Mouse (Mus musculus) CH12F3 (cell line): ENCODE measurements around the gene Zranb1.

ENCODE experiments used
- in situ Hi-C: fragments of 300-500 bp; cut with MboI; formaldehyde crosslinking; loops from 2 replicates; pipeline ENCODE4 v1.14.3; 2020; ENCODE audit warnings: low sequenced_read_pairs

Gene Zranb1

DNA sequence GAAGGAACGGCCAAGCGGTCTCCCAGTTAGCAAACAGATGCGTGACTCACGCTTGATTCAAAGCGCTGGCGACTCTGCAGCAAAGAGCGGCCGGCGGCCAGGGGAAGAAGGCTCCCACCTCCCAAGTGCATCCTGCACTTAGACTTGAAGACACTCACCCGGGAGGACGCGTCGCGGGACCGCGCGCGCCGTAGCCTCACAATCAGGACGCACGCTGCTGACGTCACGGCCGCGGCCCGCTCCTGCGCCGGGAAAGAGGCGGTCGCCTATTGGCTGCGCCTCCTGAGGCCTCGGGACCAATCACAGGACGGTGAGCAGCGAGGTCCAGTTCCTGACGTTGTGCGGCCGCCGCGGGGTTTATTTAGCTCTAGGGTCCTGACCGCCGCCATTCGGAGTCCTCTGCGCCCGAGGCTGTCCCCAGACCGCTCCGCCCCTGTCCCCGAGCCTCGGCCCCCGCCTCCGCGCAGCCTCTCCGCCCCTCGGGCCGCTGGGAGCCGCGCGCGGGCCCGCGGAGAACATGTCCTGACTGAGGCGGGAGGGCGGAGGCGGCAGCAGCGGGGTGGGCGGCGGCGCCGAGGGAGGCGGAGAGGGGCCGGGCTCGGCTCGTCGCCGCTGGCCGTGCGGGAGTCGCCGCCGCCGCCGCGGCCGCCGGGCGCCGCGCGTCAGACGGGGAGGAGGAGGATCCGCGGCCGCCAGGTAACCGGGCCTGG lies at the start of gene Zranb1:
Gene Zranb1 (plus strand): TSS at position 293 of the 710 bp plus-strand sequence.
- in situ Hi-C loops: no loop called here

DNA sequence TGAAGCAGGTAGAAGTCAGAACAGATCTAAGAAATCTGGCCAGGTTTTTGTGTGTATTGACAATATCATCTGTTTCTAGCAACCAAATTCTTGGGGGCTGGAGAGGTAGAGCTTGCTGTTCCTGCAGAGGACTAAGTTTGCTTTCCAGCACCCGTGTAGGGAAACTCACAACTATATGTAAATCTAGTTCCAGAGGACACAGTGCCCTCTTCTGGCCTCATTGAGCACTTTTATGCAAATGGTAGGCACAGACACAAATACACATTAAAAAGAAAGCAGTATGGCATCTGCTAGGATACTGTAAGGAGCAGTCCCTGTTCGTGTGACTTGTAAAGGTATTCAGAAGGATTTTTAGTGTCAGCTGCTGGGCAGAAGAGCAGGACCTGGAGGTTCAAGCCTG lies 48.6 kb upstream of the Zranb1 start:
- in situ Hi-C loops: loop anchor here (10.0 kb wide), 1 partner anchor 228 kb away; no protein-coding TSS in a partner anchor

DNA sequence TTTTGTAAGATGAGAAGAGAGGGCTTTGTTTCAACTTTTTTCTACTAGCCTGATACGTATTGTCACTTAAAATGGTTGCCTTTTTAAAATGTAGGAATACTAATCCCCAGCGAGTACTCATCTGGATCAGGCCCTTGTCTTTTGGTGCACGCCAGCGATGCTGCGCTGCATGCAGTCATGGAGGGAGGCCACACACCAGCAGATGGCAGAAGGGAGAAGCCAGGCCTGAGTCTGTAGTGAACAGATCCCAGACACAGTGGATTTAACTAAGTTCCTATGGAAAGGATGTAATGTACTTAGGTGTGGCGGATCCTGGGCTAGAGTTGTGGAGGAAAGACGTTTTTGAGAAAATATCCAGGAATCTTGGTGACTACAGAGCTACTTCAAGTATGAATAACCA lies 46.9 kb upstream of the Zranb1 start:
- in situ Hi-C loops: loop anchor here (10.0 kb wide), 1 partner anchor 229 kb away; no protein-coding TSS in a partner anchor

DNA sequence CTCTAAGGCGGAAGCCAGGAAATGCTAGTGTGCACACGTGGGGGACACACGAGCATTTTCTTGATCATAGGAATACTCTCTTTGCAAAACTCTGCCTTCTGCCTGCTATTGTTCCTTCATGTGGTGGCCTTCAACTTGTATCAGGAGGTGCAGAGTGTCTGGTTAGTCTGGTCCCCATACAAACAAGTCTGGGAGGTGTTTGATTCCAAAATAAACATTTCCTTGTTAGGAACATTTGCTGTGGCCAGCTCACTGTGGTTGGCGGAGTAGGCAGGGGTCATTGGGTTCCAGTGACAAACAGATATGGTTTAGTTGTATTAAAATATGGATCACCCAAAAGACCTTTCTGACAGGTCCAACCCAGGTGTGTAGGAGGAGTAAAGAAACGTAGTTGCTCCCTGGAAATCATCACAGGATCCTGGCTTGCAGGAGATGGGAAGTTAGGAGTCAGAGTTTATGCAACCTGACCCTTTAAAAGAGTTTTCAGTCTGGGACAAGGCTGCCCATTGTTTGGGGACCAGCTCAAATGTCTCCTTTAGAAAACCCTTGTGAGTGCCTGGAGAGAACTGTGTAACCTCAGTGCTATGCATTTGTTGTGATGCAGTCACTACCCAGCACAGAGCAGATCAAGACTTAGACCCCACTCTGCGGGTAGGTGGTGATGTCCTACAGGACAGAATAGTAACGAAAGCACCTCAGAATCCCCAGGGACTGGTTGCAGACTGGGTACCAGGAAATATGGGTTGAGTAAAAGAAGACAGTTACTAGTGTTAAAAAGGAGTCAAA lies 43.7 kb upstream of the Zranb1 start:
- in situ Hi-C loops: loop anchor here (10.0 kb wide), 1 partner anchor 232 kb away; no protein-coding TSS in a partner anchor

DNA sequence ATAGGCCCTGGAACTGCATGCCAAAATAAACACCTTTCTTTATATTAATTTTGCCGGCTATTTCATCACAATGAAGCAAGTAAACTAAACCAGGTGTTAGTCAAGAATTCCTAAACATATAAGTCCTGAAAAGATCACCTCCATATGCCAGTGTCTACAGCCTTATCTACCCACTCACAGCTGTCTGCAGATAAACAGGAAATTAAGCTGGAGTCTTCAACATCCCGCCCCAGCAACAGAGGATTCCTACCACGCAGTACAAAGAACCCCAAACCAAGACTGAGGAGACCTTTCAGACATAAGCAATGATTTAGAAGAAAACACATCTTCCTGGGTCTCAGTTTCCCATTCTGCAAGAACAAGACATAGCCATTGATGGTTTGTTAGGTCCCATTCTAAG lies 42.9 kb upstream of the Zranb1 start:
- in situ Hi-C loops: loop anchor here (10.0 kb wide), 1 partner anchor 233 kb away; no protein-coding TSS in a partner anchor

DNA sequence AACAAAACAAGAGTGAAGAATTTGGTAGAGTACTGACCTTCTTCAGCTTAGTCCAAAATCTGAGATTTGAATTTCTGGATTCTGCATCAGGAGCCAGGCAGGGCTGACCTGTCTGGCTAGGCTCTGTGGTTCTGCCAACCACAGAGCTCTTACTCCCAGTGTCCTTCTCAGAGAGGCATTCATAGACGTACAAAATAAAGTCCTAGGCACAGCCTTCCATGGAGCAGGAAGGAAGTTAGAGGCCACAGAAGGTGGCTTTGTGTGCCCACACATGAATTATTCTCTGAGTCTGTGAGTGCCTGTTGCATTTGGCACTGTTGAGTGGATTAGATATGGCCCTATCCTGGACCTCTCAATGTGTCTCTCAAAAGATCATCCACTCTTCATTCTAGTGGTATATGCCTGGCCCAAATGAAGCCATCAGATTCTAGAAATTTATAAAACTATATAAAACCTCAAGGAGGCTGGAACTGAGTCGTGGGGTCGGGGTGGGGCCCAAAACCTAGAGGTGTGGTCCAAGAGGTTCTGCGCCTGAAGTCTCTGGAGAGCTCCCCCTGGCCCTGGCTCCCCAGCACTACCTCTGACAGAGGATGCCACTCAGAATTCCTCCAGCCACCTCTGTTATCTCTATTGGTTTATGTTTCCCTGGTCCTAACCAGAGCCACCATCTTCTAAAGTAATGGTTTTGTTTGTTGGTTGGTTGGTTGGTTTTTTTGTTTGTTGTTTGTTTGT lies 42.3 kb upstream of the Zranb1 start:
- in situ Hi-C loops: loop anchor here (10.0 kb wide), 1 partner anchor 234 kb away; no protein-coding TSS in a partner anchor

DNA sequence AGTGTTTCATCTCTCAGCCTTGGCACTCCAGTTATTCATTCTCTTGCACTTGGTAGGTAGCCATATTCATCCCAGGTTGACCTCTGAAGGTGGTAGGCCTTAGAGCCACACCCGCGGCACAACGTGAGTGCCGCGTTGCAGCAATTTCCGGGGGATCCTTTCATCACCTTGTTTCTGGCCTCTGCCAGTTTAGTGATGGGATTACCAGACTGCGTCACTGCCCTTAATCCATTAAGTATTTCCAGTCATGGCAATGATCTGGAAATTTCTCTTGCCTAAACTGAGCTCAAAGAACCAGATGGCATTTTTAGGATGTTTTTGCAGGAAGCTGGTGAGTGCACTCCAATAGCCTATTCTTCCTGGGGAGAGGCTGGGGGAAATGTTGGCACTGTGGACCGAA lies 41.3 kb upstream of the Zranb1 start:
- in situ Hi-C loops: loop anchor here (10.0 kb wide), 1 partner anchor 235 kb away; no protein-coding TSS in a partner anchor

DNA sequence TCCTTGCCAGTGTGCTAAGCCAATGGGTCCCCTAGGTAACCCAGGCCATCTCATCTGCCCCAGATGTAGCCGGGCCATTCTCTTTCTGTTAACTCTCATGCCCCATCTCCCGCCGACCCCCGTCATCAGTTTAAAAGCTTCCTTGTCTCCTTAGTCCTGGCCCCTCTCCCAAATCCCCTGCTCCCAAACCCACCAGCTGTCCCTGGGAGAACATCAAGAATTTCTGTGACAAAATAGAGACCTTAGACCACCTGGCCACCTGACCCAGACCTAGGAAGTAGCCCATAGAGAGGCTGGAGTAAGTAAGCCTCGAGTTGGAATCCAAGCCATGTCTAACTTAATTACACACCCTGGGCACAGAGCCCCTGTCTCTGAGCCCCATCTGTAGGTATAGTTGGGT lies 40.7 kb upstream of the Zranb1 start:
- in situ Hi-C loops: no loop called here

DNA sequence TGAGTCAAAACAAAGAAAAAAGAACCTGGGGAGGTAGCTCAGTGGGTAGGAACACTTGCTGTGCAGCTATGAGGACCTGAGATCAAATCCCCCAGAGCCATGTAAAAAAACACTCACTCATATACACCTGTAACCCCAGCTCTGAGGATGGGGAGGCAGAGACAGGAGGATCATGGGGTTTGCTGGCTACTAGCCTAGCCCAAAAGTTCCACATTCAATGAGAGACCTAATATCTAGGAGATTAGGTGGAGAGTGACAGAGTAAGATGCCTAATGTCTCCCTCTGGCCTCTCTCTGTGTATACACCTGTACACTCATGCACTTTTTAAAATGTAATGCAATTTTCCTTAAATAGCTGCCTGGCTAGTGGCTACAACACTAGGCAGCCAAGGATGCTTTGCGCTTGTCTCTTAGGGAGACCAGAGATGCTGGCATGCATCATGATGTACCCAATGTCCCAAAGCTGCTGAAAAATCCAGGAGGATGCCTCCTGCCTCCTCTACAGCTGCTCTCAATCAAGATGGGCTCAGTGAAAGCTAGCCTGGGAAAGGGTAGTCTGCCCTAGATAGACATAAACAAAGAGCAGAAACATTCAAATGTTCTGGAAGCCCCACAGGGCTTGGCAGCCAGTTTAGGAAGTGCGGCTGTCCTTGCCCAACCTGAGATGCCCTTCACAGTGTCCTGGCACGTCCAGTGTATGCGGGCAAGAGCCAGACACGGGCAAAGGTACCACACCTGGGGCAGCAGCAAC lies 39.2 kb upstream of the Zranb1 start:
- in situ Hi-C loops: no loop called here

DNA sequence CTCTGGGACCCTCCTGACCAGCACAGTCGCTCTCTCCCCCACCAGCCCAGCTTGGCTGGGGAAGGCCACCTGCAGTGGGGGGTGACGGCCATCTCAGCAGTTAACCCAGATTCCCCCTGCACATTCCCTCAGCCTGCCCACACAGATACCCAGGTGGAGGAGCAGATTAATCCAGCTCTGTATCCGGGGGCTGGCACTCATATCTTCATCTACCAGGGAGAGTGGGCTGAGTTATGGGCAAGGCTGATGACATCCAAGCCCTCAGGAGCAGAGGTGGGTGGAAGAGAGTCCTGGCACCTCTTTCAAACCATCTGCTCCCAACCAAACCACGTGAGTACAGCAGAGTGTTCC lies 38.7 kb upstream of the Zranb1 start:
- in situ Hi-C loops: no loop called here

DNA sequence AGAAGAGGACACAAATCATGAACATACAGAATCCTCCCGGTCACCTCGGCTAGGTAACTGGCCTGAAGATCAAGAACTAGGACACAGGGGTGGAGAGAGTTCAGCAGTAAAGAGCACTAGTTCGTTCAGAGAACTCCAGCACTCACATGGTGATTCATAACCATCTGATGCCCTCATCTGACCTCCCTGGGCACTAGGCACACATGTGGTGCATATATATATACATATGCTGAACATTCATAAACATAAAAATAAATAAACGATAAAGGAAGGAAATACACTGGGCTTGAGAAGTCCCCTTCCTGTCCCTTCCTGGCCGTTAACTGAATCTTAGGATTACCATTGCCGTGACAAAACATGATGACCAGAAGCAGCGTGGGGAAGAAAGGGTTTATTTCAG lies 38.1 kb upstream of the Zranb1 start:
- in situ Hi-C loops: no loop called here

DNA sequence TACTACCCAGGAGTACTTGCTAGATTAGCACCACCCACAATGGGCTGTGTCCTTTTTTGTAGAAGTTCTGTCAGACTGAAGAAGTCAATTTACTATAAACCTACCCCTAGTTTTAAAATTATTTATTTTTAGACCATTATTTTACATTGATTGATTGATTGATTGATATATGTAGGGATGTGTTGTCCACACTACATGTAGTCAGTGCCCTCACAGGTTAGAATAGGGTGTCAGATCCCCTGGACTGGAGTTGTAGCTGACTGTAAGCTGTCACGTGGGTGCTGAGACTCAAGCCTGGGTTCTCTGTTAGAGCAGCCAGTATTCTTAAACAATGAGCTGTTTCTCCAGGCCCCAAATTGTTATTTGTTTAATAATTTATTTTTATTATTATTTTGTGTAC lies 37.6 kb upstream of the Zranb1 start:
- in situ Hi-C loops: no loop called here

DNA sequence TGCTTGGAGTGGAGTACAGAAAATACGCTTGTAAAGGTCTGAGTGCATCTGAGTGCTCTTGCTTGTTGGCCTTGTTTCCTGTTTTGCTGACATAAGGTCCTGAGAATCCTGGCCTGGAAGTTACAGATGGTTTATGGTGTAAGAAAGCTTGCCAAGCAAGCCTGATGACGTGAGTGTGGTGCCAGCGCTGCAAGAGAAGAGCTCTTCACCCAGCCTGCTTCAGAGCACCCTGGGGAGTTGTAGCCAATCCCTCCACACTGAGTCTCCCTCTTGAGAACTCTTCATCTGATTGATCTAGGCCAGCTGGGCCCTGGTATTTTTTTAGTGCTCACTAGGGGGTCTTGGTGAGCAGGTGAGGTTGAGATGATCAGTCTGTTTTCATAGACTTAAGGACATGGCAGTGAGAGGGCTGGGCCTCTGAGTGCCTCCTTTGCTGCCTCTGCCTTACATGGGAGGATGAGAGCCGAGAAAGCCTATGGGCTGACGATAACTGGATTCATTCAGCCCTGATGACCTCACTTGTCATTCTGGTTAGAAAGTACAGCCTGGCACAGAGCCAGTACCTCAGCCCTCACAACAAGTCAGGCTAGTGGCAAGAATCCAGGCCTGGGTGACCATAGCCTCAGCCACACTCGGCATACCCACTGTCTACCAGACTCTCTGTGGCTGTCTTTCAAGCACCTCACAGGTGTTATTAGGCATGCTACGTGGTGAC lies 35.9 kb upstream of the Zranb1 start:
- in situ Hi-C loops: no loop called here

DNA sequence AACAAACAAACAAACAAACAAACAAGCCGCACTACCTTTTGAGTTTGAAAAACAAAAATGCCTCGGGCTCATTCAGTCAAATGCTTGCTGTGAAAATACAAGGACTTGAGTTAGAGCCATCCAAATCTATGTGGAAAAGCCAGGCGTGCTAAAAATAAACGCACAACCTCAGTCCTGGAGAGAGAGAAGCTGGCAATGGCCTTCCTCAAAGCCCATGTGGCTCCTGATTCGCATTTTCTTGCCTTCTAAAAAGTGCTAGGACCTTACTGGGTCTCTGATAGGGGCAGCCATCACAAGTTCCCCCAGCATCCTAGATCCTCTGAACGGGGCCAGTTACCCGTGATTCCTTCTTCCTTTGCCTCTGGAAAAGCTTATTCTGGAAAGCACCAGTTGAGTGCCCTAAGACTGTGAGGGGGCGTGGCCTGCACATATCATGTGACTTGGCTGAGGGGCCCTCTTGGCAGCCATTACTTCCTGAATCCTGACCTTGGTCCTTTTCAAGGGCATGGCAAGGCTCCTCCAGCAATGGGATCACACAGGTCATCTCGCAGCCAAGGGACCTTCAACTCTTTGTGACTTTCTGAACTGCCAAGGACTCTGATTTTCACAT lies 34.6 kb upstream of the Zranb1 start:
- in situ Hi-C loops: no loop called here

DNA sequence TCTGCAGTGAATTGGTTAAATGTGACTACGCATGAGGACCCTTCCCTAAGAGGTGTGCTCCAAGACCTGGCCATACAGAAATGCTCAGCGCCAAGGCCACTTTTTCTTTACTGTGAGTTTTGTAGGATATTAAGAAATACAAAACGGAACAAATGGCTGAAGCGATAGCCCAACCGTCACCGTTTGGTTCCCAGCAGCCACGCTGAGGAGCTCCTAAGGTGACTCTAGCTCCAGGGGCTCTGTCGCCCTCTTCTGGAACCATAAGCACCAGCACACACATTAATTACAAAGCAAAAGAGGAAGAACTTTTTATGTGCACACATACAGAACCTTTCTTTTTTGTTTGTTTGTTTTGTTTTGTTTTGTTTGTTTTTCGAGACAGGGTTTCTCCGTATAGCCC lies 33.7 kb upstream of the Zranb1 start:
- in situ Hi-C loops: no loop called here

DNA sequence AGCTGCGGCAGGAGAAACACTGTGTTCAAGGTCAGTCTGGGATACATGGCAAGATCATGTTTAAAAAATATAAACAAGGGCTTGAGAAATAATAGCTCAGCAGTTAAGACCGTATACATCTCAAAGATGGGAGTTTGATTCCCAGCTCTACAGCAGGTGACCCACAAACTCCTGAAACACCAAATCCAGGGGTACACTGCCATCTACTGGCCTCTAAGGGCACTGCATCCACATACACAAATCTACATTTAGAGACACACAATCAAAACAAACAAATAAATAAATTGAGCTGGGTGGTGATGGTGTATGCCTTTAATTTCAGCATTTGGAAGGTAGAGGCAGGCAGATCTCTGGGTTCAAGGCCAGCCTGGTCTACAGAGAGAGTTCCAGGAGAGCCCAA lies 32.7 kb upstream of the Zranb1 start:
- in situ Hi-C loops: no loop called here

DNA sequence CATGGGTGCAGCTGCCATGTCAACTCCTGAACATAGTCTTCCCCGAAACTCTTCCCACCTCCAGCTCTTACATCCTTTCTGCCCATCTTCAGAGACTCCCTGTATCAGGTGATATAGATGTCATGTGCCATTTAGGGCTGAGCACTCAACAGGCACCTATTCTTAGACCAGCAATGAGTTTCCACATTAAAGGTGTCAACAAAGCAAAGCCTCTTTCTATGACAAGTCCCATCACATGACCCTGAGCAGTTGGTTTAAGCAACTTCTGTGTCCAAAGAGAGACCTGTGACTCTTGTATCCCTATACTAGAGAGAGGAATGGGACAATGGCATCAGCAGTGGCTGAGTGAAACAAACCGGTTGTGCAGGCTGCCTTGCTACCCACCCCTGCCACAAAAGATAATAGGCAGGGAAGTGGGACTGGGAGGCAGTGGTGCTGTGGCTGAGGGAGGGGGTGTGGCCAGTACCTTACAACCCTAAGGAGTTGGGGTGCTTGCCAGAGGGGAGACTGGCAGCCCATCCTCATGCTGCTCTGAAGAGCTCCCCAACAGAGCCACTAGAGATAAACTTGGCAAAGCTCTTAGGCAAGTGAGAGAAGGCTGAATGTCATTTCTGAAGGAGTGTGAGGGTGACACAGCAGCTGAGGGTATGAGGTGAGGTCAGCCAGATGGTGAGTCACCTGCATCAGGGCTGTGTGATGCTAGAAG lies 30.0 kb upstream of the Zranb1 start:
- in situ Hi-C loops: no loop called here

DNA sequence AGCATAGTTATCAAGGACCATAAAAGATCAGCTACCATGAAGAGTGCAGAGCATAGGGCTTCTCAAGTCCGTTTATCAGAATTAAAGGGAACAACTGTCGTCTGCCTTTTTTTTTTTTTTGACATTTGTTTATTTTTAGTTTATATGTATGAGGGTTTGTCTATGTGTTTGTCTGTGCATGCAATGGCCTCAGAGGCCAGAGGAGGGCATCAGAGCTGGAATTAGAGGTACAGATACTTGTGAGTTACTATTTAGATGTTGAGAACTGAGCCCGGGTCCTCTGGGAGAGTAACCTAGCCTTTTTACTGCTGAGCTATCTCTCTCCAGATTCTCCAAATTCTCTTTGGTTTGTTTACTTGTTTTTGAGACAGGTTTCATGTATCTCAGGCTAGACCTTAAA lies 27.1 kb upstream of the Zranb1 start:
- in situ Hi-C loops: no loop called here

DNA sequence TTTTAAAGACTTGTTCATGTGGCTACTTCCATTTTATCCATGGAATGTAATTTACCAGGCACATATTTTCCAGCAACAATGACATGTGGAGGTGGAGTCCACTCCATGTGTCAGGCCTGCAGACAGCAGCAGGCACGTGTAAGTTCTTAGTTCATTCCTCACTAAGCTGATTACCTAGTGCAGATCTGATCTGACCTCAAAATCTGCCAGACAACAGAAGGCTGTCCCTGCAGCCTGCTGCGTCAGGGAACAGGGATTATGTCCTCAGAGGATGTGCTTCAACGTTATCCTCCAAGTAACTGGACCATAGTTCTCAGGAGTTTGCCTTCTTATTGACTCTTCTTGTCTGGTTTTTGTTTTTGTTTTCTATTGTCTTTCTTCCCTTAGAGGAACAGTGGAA lies 9.0 kb upstream of the Zranb1 start:
- in situ Hi-C loops: no loop called here
